24 mouse cellular contexts compared by ENCODE assay signal in genomic region chr17:53874433-53874832, GRCm38 (mm10). TPM values are rescaled to one million over a fixed set of nuclear protein-coding genes. Genes with fewer than 3 reads are reported as not detected.
DNase-seq lines count a peak whose midpoint lies in the region; ATAC-seq lines count a peak whose summit lies in the region.
"Had no signal": no experiment of that assay in that cellular context is flagged by ENCODE, and none has a peak within 500 bp of the region (broad histone marks: within the 10 kb centered on the region; RNA-seq: fewer than 3 reads in every experiment).

No protein-coding gene starts in this region.

- no peak overlapping the region for H3K4me3 ChIP-seq in kidney, embryonic 14.5 days (ENCODE audit: low read length)
- H3K4me3 ChIP-seq in midbrain, embryonic 15.5 days = no peak overlapping the region
- H3K4me3 ChIP-seq: forebrain, embryonic 12.5 days; left cerebral cortex, adult 2 months; limb, embryonic 12.5 days; liver, embryonic 13.5 days; megakaryocyte, embryonic 14.5 days; stomach, embryonic 15.5 days had no signal

- H3K27me3 ChIP-seq in kidney, embryonic 14.5 days (ENCODE audit: control insufficient read depth, insufficient read depth, low read length) = no peaks in the 10 kb centered on the region
- H3K27me3 ChIP-seq in midbrain, embryonic 15.5 days (replicated peaks) = no peaks in the 10 kb centered on the region
- H3K27me3 ChIP-seq: forebrain, embryonic 12.5 days; limb, embryonic 12.5 days; liver, embryonic 13.5 days; megakaryocyte, embryonic 14.5 days; stomach, embryonic 15.5 days had no signal

- no peak overlapping the region for H3K27ac ChIP-seq in kidney, embryonic 14.5 days (ENCODE audit: low read depth, low read length)
- H3K27ac ChIP-seq in midbrain, embryonic 15.5 days = no peak overlapping the region
- H3K27ac ChIP-seq: forebrain, embryonic 12.5 days; left cerebral cortex, adult 2 months; limb, embryonic 12.5 days; liver, embryonic 13.5 days; stomach, embryonic 15.5 days had no signal

- no peaks in the 10 kb centered on the region for H3K9me3 ChIP-seq in kidney, embryonic 14.5 days (ENCODE audit: control insufficient read depth, low read length)
- no peaks in the 10 kb centered on the region for H3K9me3 ChIP-seq in midbrain, embryonic 15.5 days
- H3K9me3 ChIP-seq: forebrain, embryonic 12.5 days; limb, embryonic 12.5 days; liver, embryonic 13.5 days; stomach, embryonic 15.5 days had no signal

- no peak overlapping the region for H3K9ac ChIP-seq in kidney, embryonic 14.5 days (ENCODE audit: low read depth, low read length)
- H3K9ac ChIP-seq in midbrain, embryonic 15.5 days = no peak overlapping the region
- H3K9ac ChIP-seq: forebrain, embryonic 12.5 days; limb, embryonic 12.5 days; liver, embryonic 13.5 days; stomach, embryonic 15.5 days had no signal

- H3K36me3 ChIP-seq in kidney, embryonic 14.5 days (ENCODE audit: control insufficient read depth, insufficient read depth, low read length) = no peaks in the 10 kb centered on the region
- H3K36me3 ChIP-seq in midbrain, embryonic 15.5 days (replicated peaks) = no peaks in the 10 kb centered on the region
- H3K36me3 ChIP-seq: forebrain, embryonic 12.5 days; limb, embryonic 12.5 days; liver, embryonic 13.5 days; stomach, embryonic 15.5 days had no signal

- 77% methylated on average over 2 of the region's 2 CpGs for WGBS in kidney, embryonic 14.5 days
- WGBS in midbrain, embryonic 15.5 days = 78% methylated on average over 2 of the region's 2 CpGs

- H3K4me1 ChIP-seq in kidney, embryonic 14.5 days (ENCODE audit: control insufficient read depth, insufficient read depth, low read length) = no peaks in the 10 kb centered on the region
- no peaks in the 10 kb centered on the region for H3K4me1 ChIP-seq in midbrain, embryonic 15.5 days
- H3K4me1 ChIP-seq: forebrain, embryonic 12.5 days; limb, embryonic 12.5 days; liver, embryonic 13.5 days; megakaryocyte, embryonic 14.5 days; stomach, embryonic 15.5 days had no signal

- ATAC-seq in kidney, embryonic 14.5 days (ENCODE audit: low FRiP score, low TSS enrichment) = no peak
- no peak for ATAC-seq in midbrain, embryonic 15.5 days (replicated peaks)
- ATAC-seq: hindbrain, embryonic 16.5 days; midbrain, embryonic 16.5 days had no signal

- no peak overlapping the region for H3K4me2 ChIP-seq in kidney, embryonic 14.5 days (replicated peaks; ENCODE audit: low read depth, low read length)
- no peak overlapping the region for H3K4me2 ChIP-seq in midbrain, embryonic 15.5 days
- H3K4me2 ChIP-seq: forebrain, embryonic 12.5 days; heart, embryonic 11.5 days; limb, embryonic 12.5 days; liver, embryonic 13.5 days; stomach, embryonic 15.5 days had no signal

- DNase-seq in kidney, adult 11 months = peak; percentile 82
- DNase-seq in NIH3T3 (ENCODE audit: low read depth) = peak; percentile 3
- DNase-seq in adrenal gland, postnatal 25 days = peak; percentile 3
- peak; percentile 81 to 83 for DNase-seq in kidney, postnatal 25 days
- DNase-seq in layer of hippocampus, adult 9-11 months = no peak
- DNase-seq in frontal cortex, adult 2 months (ENCODE audit: extremely low spot score in 1 of 2, low spot score in 1 of 2) = no peak
- DNase-seq: cerebellum, adult 9-11 months; gastrocnemius, postnatal 36 days; heart, postnatal 14 days; liver, embryonic 13.5 days; spleen, adult 18-20 months had no signal

RNA-seq across cellular contexts. Expression of gene Sult1c2, which starts 28.3 kb away (rescaled TPM):
- 0.10 and 0.83 TPM in 2 replicates for polyA plus RNA-seq in kidney, embryonic 14.5 days (2014; fragmentation: Nextera tagmentation; extraction: Ambion mirVana)
- 0.81 and 0.88 TPM in 2 replicates for total RNA-seq in adrenal gland, postnatal 25 days (2021)
- polyA plus RNA-seq in frontal cortex, adult 2 months (2012; rRNA removed) = not detected in 2 replicates
- not detected in 2 replicates for polyA plus RNA-seq in midbrain, embryonic 15.5 days (2015; fragmentation: Nextera tagmentation; extraction: Ambion mirVana)
- total RNA-seq: ES-E14; gastrocnemius, postnatal 36 days; layer of hippocampus, adult 18-20 months; left cerebral cortex, adult 2 months had no signal
- polyA plus RNA-seq: forebrain, embryonic 12.5 days; heart, embryonic 11.5 days; hindbrain, embryonic 16.5 days; limb, embryonic 12.5 days; liver, embryonic 13.5 days; lung, embryonic 16.5 days; midbrain, embryonic 16.5 days had no signal

Comparison
In these comparisons a context has a peak if more than half of its experiments do, and no peak if none do; other contexts are left out.
1. DNase-seq: peak in kidney, adult 11 months (single experiment), NIH3T3 (single experiment), adrenal gland, postnatal 25 days (single experiment) and kidney, postnatal 25 days (2 of 2); none in layer of hippocampus, adult 9-11 months (single experiment) and frontal cortex, adult 2 months (0 of 2).